Mouse (Mus musculus) WW6 (cell line): Measurements from ENCODE around the gene Gm47996.
A peak's percentile ranks its signal among the peaks of the same experiment; 100 is the strongest.
"Not testable (repeated sequence)": the region's sequence is repeated elsewhere in the genome, so short reads cannot be mapped to it uniquely, and the experiment has no call there.

Experiments used
- DNase-seq: peaks from one replicate; pipeline ENCODE4 v3.0.0-alpha.2; 2013; ENCODE audit warnings: low read depth, low spot score

Gm47996 gene

DNA sequence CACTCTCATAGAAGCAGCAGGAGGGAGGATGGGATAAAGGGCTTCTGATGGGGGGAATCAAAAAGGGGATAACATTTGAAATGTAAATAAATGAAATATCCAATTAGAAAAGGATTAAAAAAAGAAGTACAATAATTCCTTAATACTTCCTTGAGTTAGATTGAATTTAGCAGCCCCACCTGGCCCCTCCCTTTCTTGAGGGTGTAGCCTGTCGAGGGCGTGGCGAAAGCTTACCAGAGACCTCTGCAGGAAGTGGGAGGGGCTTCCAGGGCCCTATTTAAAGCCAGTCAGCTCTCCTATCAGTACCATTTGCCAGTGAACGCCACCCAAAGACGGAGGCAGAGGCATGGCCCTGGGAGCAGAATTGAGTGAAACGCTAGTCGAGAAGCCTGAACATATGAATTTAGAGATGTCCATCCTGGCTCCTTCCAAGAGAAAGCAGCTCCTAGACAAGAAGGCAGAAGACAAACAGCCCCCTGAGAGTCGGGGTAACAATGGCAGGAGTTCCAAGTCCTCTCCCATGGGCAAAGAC lies at the start of gene Gm47996:
TSS of gene Gm47996 (plus strand) at position 308 of the 532 bp plus-strand sequence.
- not testable (repeated sequence) for DNase-seq

DNA sequence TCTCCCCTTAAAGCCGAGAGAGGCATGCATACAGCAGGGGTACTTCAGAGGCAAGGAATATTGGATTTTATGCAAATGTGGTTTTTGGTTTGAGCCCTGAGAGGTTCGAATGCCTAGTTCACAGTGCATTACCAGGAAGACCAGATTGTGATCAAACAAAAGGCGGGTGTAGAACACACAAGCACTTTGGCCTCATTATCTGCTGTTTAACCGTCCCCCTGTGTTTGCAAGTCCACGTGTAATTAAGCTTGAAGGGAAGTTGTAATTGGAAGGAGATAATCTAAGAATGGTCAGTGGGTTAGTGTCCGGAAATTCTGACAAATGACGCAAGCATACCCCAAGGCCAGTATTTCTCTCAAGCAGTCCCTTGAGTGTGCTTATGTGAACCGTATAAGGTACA lies 43.9 kb upstream of the Gm47996 start:
- DNase-seq, result no peak

DNA sequence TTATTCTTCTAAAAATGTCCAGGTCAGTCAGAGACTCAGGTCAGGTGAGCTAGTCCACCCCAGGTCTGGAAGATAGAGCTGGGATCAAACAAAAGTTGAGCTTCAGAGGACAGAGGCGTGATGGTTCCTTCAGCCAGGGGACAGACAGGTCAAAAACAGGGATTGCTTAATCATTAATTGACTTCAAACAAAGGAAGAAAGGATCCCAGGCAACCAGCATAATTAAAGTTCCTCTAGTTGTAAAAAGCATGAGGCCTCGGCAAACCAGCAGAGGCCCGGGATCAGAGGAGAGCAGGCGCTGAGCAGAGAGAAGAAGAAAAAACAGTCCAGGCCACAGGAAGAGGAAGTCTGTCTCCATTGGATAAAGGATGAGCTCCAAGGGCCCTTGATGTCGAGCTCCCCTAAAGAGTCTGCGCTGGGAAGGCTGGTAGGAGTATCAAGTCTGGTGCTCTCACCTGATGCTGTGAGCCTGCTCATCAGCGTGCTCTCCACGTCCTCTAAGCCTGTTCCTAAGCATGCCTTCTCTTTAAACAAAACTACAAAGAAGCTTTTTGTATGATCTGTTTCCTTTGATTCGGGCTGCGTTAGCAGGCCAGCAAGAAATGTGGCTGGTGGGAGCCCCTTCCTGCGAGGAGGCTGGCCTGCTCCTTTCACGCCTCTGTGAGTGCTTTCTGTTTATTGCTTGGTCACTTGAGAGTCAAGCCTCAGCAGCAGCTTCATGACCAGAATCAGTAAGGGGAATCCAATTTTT lies 42.5 kb upstream of the Gm47996 start:
- no peak for DNase-seq

DNA sequence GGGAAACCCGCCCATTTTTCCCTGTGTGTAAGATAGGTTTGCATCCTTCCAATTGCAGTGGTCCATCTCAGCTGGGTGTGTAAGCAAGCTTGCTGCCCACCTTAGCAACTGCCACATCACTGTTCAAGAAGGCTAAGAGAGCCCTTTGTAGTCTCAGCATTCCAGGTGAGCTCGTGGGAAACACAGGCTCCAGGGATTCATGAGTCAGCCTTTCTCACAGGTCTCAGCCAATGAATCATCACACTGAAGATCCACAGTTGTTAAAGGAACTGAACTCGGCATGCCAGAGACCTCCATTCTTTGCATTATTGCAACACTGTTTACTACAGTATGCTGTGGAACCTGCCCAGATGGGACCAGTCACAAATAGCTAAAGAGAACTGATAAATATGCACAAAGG lies 41.3 kb upstream of the Gm47996 start:
- no peak for DNase-seq

DNA sequence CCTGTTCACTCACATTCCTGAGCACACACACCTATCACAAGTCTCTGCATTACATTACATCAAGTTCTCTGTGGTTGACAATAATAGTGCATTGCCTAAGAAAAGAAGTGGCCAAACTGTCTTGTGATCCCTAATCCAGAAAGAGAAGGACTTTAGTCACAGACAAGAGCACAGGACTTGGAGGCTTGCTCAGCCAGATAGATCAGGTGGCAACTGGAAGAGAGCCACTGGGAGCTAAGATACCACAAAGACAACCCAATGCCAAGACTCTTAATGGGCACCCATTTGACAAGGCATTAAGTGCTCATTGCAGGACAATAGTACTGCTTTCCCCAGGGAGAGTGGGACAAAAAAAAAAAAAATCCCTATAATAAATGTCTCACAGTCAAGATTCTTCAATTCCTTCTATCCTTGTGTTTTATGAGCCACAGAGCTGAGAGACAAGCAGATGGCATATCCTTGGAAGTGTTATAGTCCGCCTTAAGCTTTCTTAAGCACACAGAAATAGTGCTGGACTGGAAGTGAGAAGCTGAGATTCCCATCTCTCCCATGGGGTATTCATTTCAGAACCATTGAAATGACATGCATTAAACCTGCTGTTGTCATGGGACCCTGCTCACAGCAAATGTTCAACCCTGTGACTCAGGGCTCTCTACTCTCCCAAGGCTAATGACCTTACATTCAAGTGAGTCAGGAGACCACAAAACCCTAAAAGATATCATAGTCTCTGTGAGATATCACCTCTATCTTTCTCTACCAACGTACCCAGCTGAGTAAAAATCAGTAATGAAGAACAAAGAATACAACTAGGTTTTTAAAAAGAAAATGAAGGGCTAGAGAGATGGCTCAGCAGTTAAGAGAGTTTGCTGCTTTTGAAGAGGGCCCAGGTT lies 38.1 kb upstream of the Gm47996 start:
- no peak for DNase-seq

DNA sequence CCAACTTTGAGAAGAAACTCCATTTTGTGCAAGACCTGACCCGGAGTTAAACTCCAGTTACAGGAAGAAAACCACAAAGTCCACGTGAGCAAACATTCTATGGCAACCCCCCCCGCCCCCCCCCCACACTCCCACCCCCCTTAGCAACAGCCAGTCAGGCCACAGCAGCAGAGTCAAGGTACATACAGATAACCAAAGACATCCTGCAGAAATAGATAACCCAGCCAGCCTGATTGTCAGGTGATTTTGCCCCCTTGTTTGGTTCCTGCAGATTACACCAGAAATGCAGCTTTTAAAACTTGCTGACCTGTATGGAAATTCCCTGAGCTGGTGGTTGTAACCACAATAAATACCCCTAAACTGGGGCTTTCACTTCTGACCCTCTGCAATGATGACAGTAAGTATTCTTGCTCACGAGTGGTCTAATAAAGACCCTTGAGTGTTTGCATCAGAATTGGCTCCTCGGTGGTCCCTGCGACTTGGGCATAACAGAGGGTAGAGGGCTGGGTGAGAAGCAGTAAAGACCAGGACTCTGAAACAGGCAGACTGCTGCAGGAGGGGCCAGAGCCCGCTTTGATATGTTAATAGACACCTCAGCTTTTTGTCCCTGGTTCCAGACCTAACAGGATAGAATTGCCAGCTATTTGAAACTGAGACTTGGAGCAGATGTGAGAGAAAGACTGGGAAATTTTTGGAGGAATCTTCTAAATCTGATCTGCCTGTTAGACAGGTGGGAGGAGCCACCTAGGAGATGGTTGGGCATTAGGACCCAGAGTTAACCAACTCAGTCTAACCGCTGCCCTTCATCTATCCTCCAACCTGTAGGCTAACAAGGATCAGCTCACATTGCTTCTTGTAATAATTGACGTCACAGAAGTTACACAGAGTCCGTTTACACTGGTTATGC lies 32.6 kb upstream of the Gm47996 start:
- peak; percentile 47 for DNase-seq

DNA sequence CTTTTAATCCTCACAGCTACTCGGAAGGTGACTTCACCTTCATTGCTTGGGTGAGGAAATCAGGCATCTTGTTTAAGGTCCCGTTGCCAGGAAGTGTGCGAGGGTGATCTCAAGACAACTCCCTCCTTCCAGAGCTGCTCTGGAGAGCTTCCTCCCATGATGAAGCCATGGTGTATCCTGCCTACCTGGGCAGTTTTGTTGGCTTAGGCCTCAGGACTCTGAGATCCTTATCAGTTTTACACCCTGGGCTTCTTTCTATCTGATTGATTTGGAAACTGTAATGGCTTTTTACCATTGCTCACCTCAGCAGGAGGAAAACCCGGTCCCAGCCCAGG lies 32.0 kb upstream of the Gm47996 start:
- no peak for DNase-seq

- no peak for DNase-seq
Observed at GRCm38 (mm10) chr1:151178505-151179083, 31.3 kb upstream of the Gm47996 start.

DNA sequence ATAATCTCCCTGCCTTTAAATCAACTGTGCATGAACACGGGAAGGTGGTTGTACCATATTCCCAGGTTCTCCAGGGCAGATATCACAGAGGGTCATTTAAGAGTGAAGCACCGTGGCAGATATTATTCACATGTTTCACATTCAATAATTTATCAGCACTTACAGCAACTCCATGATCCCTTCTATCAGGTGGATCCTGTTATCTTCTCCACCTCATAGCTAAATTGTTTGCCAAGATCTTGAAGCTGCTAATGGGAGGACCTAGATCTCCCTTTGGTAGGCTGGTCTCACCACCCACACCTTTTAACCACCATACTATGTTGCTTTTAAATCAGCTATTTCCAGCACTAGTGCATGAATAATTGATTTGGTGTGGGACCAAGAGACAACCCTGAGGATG lies 29.8 kb upstream of the Gm47996 start:
- no peak for DNase-seq

DNA sequence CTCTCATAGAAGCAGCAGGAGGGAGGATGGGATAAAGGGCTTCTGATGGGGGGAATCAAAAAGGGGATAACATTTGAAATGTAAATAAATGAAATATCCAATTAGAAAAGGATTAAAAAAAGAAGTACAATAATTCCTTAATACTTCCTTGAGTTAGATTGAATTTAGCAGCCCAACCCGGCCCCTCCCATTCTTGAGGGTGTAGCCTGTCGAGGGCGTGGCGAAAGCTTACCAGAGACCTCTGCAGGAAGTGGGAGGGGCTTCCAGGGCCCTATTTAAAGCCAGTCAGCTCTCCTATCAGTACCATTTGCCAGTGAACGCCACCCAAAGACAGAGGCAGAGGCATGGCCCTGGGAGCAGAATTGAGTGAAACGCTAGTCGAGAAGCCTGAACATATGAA lies 27.7 kb upstream of the Gm47996 start, which contains the start of gene Gm47985:
TSS of gene Gm47985 (plus strand) at position 272 of the 400 bp plus-strand sequence.
- not testable (repeated sequence) for DNase-seq

- DNase-seq, result not testable (repeated sequence)
Observed at GRCm38 (mm10) chr1:151186186-151186585, 23.7 kb upstream of the Gm47996 start.

DNA sequence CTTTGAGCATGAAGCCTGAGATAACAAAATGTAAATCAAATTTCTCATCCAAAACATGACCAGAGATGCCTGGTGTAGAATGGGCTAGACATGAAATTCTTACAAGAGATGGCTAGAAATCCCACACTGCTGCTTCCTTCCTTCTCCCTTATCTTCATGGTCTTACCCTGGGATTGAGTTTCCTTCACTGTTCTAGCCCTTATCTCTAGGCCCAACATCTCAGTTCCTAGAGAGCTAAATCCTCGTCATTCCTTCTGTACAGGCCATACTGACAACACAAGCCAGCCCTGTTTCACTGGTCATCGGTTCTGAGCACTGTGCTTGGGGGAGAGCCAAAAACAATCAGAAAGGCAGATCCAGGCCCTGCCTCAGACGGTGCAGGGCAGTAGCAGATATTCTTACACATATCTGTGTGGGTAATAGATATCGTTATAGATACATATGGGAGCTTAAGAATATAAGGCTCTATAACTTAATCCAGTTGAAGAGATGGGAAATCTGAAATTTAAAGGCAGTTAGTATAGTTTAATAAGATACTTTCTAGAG lies 23.0 kb upstream of the Gm47996 start:
- not testable (repeated sequence) for DNase-seq

DNA sequence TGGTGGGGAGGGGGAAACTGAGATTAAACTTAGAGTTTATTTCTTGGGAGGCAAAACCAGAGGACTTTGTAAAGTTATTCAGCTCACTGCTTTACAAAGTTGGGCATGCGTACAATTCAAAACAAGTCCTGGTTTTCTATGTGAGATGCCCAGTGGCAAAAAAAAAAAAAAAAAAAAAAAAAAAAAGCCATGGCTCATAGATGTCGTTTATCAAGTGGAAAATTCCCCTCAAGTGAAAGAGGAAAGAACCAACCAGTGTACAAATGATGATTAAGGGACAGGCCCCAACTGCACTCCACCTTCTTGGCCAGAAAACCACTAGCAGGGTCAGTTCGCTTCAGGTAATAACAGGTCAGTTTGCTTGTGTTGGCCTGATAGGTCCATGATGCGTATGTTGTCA lies 21.5 kb upstream of the Gm47996 start:
- DNase-seq, result no peak

DNA sequence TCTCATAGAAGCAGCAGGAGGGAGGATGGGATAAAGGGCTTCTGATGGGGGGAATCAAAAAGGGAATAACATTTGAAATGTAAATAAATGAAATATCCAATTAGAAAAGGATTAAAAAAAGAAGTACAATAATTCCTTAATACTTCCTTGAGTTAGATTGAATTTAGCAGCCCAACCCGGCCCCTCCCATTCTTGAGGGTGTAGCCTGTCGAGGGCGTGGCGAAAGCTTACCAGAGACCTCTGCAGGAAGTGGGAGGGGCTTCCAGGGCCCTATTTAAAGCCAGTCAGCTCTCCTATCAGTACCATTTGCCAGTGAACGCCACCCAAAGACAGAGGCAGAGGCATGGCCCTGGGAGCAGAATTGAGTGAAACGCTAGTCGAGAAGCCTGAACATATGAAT lies 17.9 kb upstream of the Gm47996 start, which contains the start of gene Gm8947:
TSS of gene Gm8947 (plus strand) at position 302 of the 400 bp plus-strand sequence.
- DNase-seq, result not testable (repeated sequence)

DNA sequence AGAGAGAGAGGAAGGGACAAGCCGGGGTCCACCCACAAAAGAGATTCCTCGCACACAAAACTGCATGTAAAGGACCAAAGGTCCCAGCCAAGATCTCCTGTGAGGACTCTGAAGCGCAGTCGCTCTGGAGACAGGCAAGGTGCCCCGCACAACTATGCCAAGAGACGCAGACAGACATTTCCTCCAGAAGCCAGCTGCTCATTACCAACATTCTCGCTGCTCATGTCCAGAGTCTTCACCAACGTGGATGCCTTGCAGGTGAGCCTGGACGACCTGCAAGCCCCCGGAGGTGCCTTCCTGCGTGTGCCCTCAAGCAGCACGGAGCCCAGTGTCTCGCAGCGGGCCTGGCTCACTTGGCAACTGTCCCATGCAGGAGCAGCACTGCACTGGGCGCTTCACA lies 17.2 kb upstream of the Gm47996 start:
- not testable (repeated sequence) for DNase-seq

GRCm38 (mm10) chr1:151195986-151196385 lies 13.9 kb upstream of the Gm47996 start:
- not testable (repeated sequence) for DNase-seq

DNA sequence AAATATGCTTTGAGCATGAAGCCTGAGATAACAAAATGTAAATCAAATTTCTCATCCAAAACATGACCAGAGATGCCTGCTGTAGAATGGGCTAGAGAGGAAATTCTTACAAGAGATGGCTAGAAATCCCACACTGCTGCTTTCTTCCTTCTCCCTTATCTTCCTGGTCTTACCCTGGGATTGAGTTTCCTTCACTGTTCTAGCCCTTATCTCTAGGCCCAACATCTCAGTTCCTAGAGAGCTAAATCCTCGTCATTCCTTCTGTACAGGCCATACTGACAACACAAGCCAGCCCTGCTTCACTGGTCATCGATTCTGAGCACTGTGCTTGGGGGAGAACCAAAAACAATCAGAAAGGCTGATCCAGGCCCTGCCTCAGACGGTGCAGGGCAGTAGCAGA lies 13.2 kb upstream of the Gm47996 start:
- DNase-seq, result not testable (repeated sequence)

- DNase-seq, result not testable (repeated sequence)
Observed at GRCm38 (mm10) chr1:151198120-151198519, 11.8 kb upstream of the Gm47996 start, which contains the start of gene Gm47995. Gene Gm47995, plus strand, starts transcription at chr1:151198448.

DNA sequence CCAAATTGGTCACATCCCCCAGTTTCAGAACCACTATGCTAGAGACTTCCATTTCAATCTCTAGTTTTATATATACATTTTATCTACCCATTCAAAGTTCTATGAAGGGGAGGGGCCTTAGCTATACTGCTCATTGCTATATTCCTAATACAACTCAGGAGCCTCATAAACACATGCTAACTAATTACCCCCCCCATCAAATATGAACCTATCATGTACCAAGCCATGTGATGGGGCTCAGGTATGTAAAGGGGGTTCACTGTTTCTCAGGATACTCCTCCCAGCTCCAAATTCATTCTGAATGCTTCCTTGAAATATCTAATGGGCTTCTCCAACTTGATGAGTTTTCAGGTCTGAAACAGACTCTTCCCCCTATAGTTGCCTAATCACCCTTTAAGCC lies 9.3 kb upstream of the Gm47996 start:
- not testable (repeated sequence) for DNase-seq

GRCm38 (mm10) chr1:151202771-151203170 lies 7.2 kb upstream of the Gm47996 start:
- not testable (repeated sequence) for DNase-seq
